Mouse (Mus musculus) brain, embryonic 14.5 days (tissue): ENCODE measurements at regions not wholly inside any gene's neighbourhood (a gene's known extent, or its start where the extent isn't known, plus 50 kb on each side); places are given as distances from the start of the nearest gene placed in this dataset.

Source experiments
- CTCF ChIP-seq: fragments of 200-500 bp; IDR thresholded peaks from 2 replicates; pipeline ENCODE4 v1.5.1; 2012; ENCODE audit warnings: inconsistent platforms, mild to moderate bottlenecking, moderate library complexity, borderline replicate concordance; ENCODE audit not compliant: insufficient read depth, insufficient read length; ENCODE audit errors: extremely low read depth
- POLR2A ChIP-seq: fragments of 200-500 bp; IDR thresholded peaks from 2 replicates; pipeline ENCODE4 v1.6.1; 2012; ENCODE audit warnings: mild to moderate bottlenecking, inconsistent platforms, borderline replicate concordance; ENCODE audit not compliant: poor library complexity, insufficient read depth, insufficient read length, severe bottlenecking; ENCODE audit errors: extremely low read depth

GRCm38 (mm10) chr16:51705026-51705425 lies 326.0 kb upstream of the Cblb start:
- no peak for TF ChIP-seq CTCF
- no peak for TF ChIP-seq POLR2A
